Mouse (Mus musculus): ENCODE data around the gene Otp. TPM values are rescaled to one million over a fixed set of nuclear protein-coding genes. Genes with fewer than 3 reads are reported as not detected.

Gene Otp
- total and polyA plus RNA-seq, 3 experiments = 0.02 TPM; not detected in 2

DNA sequence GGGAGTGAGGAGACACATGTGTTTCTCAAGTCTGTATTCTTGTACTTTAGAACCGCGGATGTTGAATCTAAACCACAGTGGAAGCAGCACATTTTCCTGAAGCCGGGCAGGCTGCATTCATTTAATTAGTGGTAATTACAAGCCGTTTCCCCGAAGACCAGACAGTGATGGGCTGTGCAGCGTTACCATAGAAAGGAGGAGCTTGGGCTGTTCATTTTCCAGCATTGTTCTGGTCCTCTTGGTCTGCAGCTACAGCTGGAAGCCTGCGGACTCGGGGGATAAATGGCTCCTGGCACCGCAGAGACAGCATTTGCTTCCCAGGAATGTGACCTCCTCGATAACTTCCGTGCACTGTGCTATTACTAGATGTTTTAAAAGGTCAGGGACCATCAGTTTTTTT lies 37.6 kb downstream of the Otp start:
- Histone ChIP-seq H3K36me3 (replicated peaks) (no peaks in the 10 kb centered on the region), H3K4me3 (ENCODE audit: low read depth, low read length) (no peak overlapping the region), H3K9me3 (replicated peaks) (no peaks in the 10 kb centered on the region), H3K4me1 (ENCODE audit: insufficient read depth, low read depth, low read length) (no peaks in the 10 kb centered on the region), H3K27me3 (ENCODE audit: insufficient read depth, low read length) (peaks cover 25% of the 10 kb centered on the region)
- no peak for DNase-seq (ENCODE audit: low spot score)
- TF ChIP-seq GATA2 (IDR thresholded peaks at IDR 0.05; ENCODE audit: borderline replicate concordance, low read depth, low read length) (no peak), TAL1 (conservative IDR thresholded peaks at IDR 0.05; ENCODE audit: low read depth, low read length) (no peak), GATA1 (IDR thresholded peaks at IDR 0.05; ENCODE audit: borderline replicate concordance, low read length) (no peak), POLR2AphosphoS5 (IDR thresholded peaks at IDR 0.05; ENCODE audit: insufficient replicate concordance, low read depth, low read length) (no peak), CTCF (IDR thresholded peaks at IDR 0.05; ENCODE audit: low read depth, low read length) (no peak)
- no peak for ATAC-seq (ENCODE audit: extremely low read depth, insufficient number of reproducible peaks, low FRiP score, poor library complexity, severe bottlenecking)

DNA sequence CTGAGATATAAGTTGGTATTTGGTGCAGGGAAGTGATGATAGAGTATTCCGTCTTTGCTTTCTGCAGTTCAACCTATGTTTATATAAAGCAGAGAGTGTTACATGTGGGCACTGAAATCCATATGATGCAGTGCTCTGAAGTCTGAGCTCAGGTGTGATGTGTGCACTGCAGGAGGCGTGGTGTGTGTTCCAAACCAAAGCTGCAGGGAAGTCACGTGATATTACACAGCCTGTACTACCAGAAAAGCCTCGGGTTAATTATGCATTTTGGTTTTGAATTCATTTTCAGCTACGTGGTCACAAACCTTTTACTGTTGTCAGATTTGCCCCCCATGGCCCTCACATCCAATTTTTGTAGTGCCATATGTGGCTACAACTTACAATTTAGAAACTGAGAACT lies 40.3 kb downstream of the Otp start:
- no peak for DNase-seq (ENCODE audit: low spot score)
- Histone ChIP-seq H3K4me1 (ENCODE audit: insufficient read depth, low read depth, low read length) (no peaks in the 10 kb centered on the region), H3K4me3 (ENCODE audit: low read depth, low read length) (no peak overlapping the region), H3K27me3 (ENCODE audit: insufficient read depth, low read length) (peaks cover 23% of the 10 kb centered on the region), H3K36me3 (replicated peaks) (no peaks in the 10 kb centered on the region), H3K9me3 (replicated peaks) (no peaks in the 10 kb centered on the region)
- ATAC-seq (ENCODE audit: extremely low read depth, insufficient number of reproducible peaks, low FRiP score, poor library complexity, severe bottlenecking) = no peak
- TF ChIP-seq CTCF (IDR thresholded peaks at IDR 0.05; ENCODE audit: low read depth, low read length) = no peak
- no peak for TF ChIP-seq GATA1 (IDR thresholded peaks at IDR 0.05; ENCODE audit: borderline replicate concordance, low read length)
- TF ChIP-seq GATA2 (IDR thresholded peaks at IDR 0.05; ENCODE audit: borderline replicate concordance, low read depth, low read length) = no peak
- no peak for TF ChIP-seq POLR2AphosphoS5 (IDR thresholded peaks at IDR 0.05; ENCODE audit: insufficient replicate concordance, low read depth, low read length)
- TF ChIP-seq TAL1 (conservative IDR thresholded peaks at IDR 0.05; ENCODE audit: low read depth, low read length) = no peak

DNA sequence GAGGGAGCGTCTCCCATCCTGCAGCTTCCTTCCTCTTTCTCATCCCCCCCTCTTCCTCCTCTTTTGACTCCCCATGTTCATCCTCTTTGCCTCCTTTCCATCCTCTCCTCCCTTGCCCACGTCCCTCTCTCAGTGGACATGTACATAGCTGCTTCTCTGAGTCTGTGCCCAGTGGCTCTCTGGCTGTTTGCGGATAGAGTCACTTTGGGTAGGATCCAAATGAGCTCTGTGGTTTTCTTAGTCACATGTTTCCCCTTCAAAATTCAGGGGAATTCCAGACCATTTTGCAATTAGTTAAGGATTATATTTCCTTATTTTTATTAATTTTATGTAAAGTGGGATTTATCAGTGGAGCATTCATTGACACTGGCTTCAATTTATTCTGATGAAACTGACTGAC lies 52.7 kb downstream of the Otp start:
- H3K36me3 ChIP-seq (replicated peaks) = no peaks in the 10 kb centered on the region
- TF ChIP-seq TAL1 (conservative IDR thresholded peaks at IDR 0.05; ENCODE audit: low read depth, low read length) (no peak), CTCF (IDR thresholded peaks at IDR 0.05; ENCODE audit: low read depth, low read length) (no peak), POLR2AphosphoS5 (IDR thresholded peaks at IDR 0.05; ENCODE audit: insufficient replicate concordance, low read depth, low read length) (no peak), GATA2 (IDR thresholded peaks at IDR 0.05; ENCODE audit: borderline replicate concordance, low read depth, low read length) (no peak), GATA1 (IDR thresholded peaks at IDR 0.05; ENCODE audit: borderline replicate concordance, low read length) (no peak)
- ATAC-seq (ENCODE audit: extremely low read depth, insufficient number of reproducible peaks, low FRiP score, poor library complexity, severe bottlenecking) (no peak), DNase-seq (ENCODE audit: low spot score) (no peak)
- H3K27me3 ChIP-seq (ENCODE audit: insufficient read depth, low read length) = peaks cover 11% of the 10 kb centered on the region
- no peak overlapping the region for H3K4me3 ChIP-seq (ENCODE audit: low read depth, low read length)
- no peaks in the 10 kb centered on the region for H3K4me1 ChIP-seq (ENCODE audit: insufficient read depth, low read depth, low read length)
- H3K9me3 ChIP-seq (replicated peaks) = no peaks in the 10 kb centered on the region

Other genes starting within 250 kb of the Otp start
- 35.0 and 47.7 TPM in 2 replicates for gene Tbca, start 86.7 kb upstream of the Otp start, total RNA-seq (2014; fragmentation: Nextera tagmentation)
- 176 and 180 TPM in 2 replicates for gene Tbca, start 86.7 kb upstream of the Otp start, total RNA-seq (2017)
- gene Tbca, start 86.7 kb upstream of the Otp start, polyA plus RNA-seq (2012) = 9.4 and 14.2 TPM in 2 replicates
- gene Wdr41, start 100.7 kb downstream of the Otp start, total RNA-seq (2014; fragmentation: Nextera tagmentation) = 26.2 and 33.0 TPM in 2 replicates
- gene Wdr41, start 100.7 kb downstream of the Otp start, total RNA-seq (2017) = 15.7 and 17.3 TPM in 2 replicates
- gene Wdr41, start 100.7 kb downstream of the Otp start, polyA plus RNA-seq (2012) = 3.6 and 5.3 TPM in 2 replicates

Measured in G1E (cell line).